ENCODE assay signal across 10 mouse cellular contexts in the genomic region with DNA sequence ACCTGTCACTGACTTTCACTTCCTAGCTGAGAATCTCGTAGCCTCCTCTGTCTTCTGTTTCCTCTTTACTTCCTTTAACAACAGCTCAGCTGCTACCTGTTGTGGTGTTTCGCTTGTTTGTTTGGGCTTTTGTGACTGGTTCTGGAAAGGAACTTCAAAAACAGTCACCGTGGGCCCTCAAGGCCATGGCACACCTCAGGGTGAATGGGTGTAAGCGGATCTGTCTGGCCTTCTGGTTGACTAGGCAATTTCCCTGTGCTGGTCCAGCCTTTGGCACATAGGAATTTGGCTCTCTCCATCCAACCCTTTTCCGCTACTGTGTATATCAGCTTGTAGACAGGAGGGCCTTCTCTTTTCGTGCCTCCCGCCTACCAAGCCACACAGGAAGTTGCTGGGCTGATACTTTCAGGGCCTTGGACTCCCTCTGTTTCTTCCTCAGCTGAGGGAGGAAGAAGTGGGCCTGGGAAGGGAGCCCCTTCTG. TPM values are rescaled to one million over a fixed set of nuclear protein-coding genes. Genes with fewer than 3 reads are reported as not detected.
DNase-seq lines count a peak whose midpoint lies in the region; ATAC-seq and TF ChIP-seq lines count a peak whose summit lies in the region.
"Had no signal": no experiment of that assay in that cellular context is flagged by ENCODE, and none has a peak within 500 bp of the region (broad histone marks: within the 10 kb centered on the region; RNA-seq: fewer than 3 reads in every experiment).

No protein-coding gene starts in this region.

- peak overlapping the region; percentile 83 for H3K9ac ChIP-seq in liver, postnatal 0 days (replicated peaks)
- H3K9ac ChIP-seq: forebrain, postnatal 0 days had no signal

- TF ChIP-seq CTCF in liver, postnatal 0 days (IDR thresholded peaks at IDR 0.05; ENCODE audit: low read depth): no peak

- WGBS in heart, embryonic 10.5 days: 49% methylated on average over 7 of the region's 7 CpGs
- WGBS in liver, postnatal 0 days (ENCODE audit: insufficient replicate concordance): 39% methylated on average over 7 of the region's 7 CpGs

- H3K4me3 ChIP-seq in heart, embryonic 10.5 days: peak overlapping the region; percentile 73
- H3K4me3 ChIP-seq in liver, postnatal 0 days (ENCODE audit: low read depth, low read length): peak overlapping the region; percentile 77

- H3K36me3 ChIP-seq in heart, embryonic 10.5 days: 0 out of 2 replicates have a peak, but pooled peaks cover 7% of the 10 kb centered on the region
- no peaks in the 10 kb centered on the region for H3K36me3 ChIP-seq in liver, postnatal 0 days (replicated peaks; ENCODE audit: insufficient read depth, low read length)

- ATAC-seq in liver, postnatal 0 days: no peak
- no peak for ATAC-seq in monocyte, adult 5-6 weeks (replicated peaks; ENCODE audit: insufficient number of reproducible peaks, low FRiP score, low TSS enrichment, poor library complexity, severe bottlenecking)
- ATAC-seq: forebrain, postnatal 0 days had no signal

- TF ChIP-seq EP300 in liver, postnatal 0 days (IDR thresholded peaks at IDR 0.05; ENCODE audit: low read depth): no peak

- H3K4me2 ChIP-seq in liver, postnatal 0 days (ENCODE audit: low read depth, low read length): peak overlapping the region; percentile 79

- H3K9me3 ChIP-seq in heart, embryonic 10.5 days: no peaks in the 10 kb centered on the region
- no peaks in the 10 kb centered on the region for H3K9me3 ChIP-seq in liver, postnatal 0 days (ENCODE audit: low read length)

- no peaks in the 10 kb centered on the region for H3K27me3 ChIP-seq in heart, embryonic 10.5 days (ENCODE audit: insufficient read depth, poor library complexity, severe bottlenecking)
- peaks cover 4% of the 10 kb centered on the region; the same call in 1 of the 2 replicates for H3K27me3 ChIP-seq in liver, postnatal 0 days (ENCODE audit: insufficient read depth, low read length)

- H3K27ac ChIP-seq in heart, embryonic 10.5 days: peak overlapping the region; percentile 97
- H3K27ac ChIP-seq in liver, postnatal 0 days (ENCODE audit: low read depth): peak overlapping the region; percentile 91

- H3K4me1 ChIP-seq in heart, embryonic 10.5 days: peaks cover 78% of the 10 kb centered on the region
- H3K4me1 ChIP-seq in liver, postnatal 0 days (ENCODE audit: insufficient read depth): peaks cover 56% of the 10 kb centered on the region

- no peak for DNase-seq in heart, embryonic 10.5 days (ENCODE audit: low spot score)
- DNase-seq in heart, adult 8-10 months (ENCODE audit: low spot score): no peak
- peak; percentile 60 to 69 for DNase-seq in spleen, postnatal 36 days (ENCODE audit: low spot score in 2 of 2)
- DNase-seq in spleen, postnatal 14 days (ENCODE audit: low spot score in 2 of 2): no peak
- DNase-seq in liver, postnatal 0 days: no peak
- no peak for DNase-seq in frontal cortex, postnatal 25 days (ENCODE audit: low spot score in 2 of 2)
- DNase-seq in cerebellum, postnatal 14 days: no peak
- DNase-seq: forebrain, postnatal 0 days; retina, postnatal 1 day had no signal

RNA-seq across cellular contexts. Expression of a gene that starts 3.6 kb away (rescaled TPM):
- polyA plus RNA-seq in heart, embryonic 10.5 days (2016; fragmentation: Nextera tagmentation; extraction: Ambion mirVana): 100 and 130 TPM in 2 replicates
- total RNA-seq in heart, adult 8-10 months (2022): 10 to 100 TPM; 64.0 to 99.3 (median 73.2) TPM
- polyA plus RNA-seq in liver, postnatal 0 days (2015; fragmentation: Nextera tagmentation; extraction: Ambion mirVana): 14.6 and 15.0 TPM in 2 replicates
- total RNA-seq in monocyte, adult 5-6 weeks (2017): 85.7 to 143 TPM (median 87.9 TPM) in 3 replicates

RNA-seq across cellular contexts. Expression of a gene that starts 57.6 kb away (rescaled TPM):
- polyA plus RNA-seq in heart, embryonic 10.5 days (2016; fragmentation: Nextera tagmentation; extraction: Ambion mirVana): 76.2 and 85.1 TPM in 2 replicates
- 100 to 1,000 TPM in 3 of 4 experiments, 10 to 100 TPM in 1; 98.7 to 109 (median 103) TPM for total RNA-seq in heart, adult 8-10 months (2022)
- 289 and 305 TPM in 2 replicates for polyA plus RNA-seq in liver, postnatal 0 days (2015; fragmentation: Nextera tagmentation; extraction: Ambion mirVana)
- 97.4 to 180 TPM (median 175 TPM) in 3 replicates for total RNA-seq in monocyte, adult 5-6 weeks (2017)

Comparison
In these comparisons a context has a peak if more than half of its experiments do, and no peak if none do; other contexts are left out.
1. DNase-seq: peak in spleen, postnatal 36 days (2 of 2); none in heart, embryonic 10.5 days (single experiment), heart, adult 8-10 months (single experiment), spleen, postnatal 14 days (0 of 2), liver, postnatal 0 days (single experiment), frontal cortex, postnatal 25 days (0 of 2) and cerebellum, postnatal 14 days (0 of 2).